Mouse (Mus musculus): ENCODE measurements around the gene Stk11.
A peak's percentile ranks its signal among the peaks of the same experiment; 100 is the strongest.

Gene Stk11

DNA sequence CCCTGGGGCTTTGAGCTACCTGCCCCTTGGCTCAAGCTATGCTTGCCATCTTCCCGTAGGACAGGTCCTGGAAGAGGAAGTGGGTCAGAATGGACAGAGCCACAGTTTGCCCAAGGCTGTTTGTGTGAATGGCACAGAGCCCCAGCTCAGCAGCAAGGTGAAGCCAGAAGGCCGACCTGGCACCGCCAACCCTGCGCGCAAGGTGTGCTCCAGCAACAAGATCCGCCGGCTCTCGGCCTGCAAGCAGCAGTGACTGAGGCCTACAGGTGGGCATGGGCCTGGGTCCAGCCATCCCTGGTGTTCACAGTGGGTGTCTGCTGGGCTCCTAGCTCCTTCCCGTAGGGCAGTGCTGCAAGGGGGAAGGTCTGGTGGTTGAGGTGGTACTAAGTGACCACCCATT, 14.2 kb downstream of the Stk11 start:
- no peak for DNase-seq (ENCODE audit: low read depth in 1 of 2, low spot score in 2 of 2)

DNA sequence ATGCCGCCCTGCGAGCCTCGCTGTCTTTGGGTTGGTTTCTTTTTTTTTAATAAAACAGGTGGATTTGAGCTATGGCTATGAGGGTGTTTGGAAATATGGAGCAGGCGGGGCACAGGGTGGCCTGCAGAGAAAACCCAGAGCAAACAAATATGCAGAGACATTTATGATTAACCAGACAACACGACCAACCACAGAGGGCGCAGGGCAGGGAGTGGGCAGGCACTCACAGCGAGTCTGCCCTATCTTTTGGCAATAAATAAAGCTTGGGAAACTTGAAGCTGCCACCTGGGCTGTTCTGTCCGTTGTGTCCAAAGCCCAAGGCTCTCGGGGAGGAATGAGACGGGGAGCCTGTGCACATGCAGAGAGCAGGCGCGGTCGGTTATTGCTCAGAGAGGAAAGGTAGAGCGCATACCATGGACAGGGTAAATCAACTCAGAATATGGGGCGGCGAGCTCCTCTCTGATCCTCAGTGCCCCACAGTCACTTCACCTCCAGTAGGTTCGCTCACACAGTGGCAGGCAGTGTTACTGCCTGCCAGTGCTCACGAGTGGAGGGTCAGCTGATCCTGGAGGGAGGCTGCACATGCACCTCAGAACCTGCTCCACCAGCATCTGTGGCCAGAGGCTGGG, 14.9 kb downstream of the Stk11 start:
- no peak for DNase-seq (ENCODE audit: low read depth in 1 of 2, low spot score in 2 of 2)

DNA sequence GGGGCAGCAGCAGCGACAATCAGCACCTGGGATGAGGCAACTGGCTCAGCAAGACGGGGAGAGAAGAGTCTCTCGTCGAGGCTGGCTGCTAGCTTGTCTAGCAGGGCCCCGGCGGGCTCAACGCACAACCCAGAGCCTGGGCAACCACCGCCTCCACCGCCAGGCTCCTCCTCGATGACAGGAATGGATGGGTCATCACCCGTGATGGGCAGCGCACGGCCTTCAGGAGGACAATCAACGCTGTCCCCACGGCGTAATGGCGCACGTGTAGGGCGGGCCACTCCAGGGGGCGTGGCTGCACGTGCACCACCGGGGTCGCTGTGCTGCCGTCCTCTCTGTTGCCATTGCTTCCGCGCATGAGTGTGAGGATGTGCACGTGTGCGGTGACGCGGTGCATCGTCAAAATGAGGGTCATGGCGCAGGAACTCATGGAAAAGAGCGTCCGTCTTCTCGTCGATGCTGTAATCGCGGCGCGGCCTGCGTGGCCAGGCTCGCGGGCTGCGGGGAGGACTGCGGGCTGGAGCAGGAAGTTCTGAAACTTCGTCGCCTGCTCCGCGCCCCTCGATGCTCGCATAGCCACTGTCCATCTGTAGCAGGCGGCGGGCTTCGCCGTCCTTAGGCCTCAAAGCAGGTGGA, 15.8 kb downstream of the Stk11 start:
- no peak for DNase-seq (ENCODE audit: low read depth in 1 of 2, low spot score in 2 of 2)

DNA sequence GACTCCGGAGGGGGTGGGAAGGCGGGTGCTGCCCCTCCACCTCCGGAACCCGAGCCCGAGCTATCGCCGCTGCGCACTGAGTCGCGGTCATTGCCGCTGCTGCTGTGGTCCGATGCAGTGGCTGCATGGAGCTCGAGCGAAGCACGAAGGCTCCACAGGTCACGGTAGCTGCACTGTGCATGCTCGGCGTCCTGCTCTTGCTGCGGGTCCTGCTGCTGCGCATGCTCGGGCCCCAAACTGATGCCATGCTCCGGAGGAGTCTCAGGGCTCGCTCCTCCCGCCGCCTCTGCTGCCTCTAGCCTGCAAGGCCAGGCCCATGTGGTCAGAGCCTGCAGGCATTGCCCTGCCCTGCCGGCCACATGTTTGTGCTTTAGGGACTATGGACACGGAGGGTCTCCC, 16.3 kb downstream of the Stk11 start:
- DNase-seq (ENCODE audit: low read depth in 1 of 2, low spot score in 2 of 2): no peak

DNA sequence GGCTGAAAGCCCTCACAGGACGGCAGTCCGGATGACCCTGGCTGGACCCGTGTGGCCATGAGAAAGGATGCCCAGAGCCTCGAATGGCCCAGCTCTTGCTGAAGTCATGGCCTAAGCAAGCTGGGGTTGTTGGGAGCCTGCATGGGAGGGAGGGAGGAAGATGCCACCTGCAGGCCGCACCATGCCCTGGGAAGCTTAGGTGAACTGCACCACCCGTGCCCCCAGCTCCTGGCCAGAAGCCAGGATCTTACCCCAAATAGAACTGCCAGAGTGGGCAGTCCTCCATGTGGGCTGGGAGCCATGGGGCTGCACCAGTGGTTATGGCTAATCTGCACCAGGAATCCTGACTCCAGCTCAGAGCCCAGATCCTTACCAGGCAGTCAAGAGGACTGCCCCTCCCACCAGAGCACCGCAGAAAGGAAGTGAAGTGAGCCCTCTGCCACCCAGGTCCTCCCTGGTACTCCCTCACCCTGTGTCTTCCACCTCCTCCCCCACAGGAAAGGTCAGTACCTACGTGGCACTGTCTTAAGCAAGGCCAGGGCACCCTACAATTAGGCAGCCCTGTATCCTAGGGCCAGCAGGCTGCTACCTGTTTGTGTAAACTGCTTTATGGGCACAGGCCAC, 17.7 kb downstream of the Stk11 start:
- no peak for DNase-seq (ENCODE audit: low read depth in 1 of 2, low spot score in 2 of 2)

DNA sequence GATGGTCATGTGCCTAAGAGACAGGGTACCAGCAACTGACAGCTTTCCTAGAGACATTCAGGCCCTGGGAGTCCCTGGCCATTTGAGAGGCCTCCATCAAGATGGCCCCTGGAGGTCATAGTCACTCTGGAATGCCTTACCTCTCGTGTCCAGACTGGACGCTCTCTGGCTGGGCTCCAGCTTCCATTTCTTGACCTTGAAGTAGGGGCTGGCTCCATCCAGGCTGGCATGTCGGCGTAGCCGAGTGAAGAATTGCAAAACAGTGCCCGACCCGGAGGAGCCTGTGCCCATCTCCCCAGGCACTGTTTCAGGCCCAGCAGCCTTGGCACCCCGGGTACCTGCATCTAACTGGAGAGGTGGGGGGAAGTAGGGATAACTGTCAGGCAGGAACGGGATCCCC, 18.8 kb downstream of the Stk11 start:
- no peak for DNase-seq (ENCODE audit: low read depth in 1 of 2, low spot score in 2 of 2)

DNA sequence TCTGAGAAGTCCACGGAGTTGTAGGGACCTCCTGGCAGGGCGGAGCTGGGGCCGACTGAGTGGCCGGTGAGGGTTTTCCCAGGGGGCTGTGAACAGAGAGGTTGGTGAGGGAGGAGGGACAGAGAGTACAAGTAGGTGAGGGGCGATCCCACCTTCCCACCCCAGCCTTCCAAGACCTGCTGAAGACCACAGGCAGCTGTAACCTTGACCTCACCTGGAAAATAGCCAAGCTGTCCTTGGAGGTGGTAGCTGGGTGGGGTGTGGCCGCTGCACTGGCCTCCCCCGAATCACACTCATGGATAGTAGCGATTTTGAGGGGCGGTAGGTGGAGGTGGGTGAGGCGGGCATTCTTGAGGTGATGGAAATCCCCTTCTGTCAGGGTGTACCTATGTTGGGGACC, 19.6 kb downstream of the Stk11 start:
- no peak for DNase-seq (ENCODE audit: low read depth in 1 of 2, low spot score in 2 of 2)

DNA sequence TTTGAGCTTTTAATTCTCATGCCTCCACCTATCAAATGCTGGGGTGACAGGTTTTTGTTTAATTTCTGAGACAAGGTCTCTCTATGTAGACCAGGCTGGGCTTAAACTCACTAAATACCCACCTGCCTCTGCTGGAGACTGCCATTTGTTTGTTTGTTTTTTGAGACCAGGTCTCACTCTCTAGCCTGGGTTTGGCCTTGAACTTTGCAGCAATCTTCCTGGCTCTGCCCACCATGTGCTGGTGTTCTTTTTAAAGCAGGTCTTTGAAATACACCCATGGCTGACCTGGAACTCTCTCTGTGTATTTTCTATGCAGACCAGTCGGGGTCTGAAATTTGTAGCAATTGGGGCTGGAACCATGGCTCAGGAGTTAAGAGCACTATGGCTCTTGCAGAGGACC, 20.0 kb downstream of the Stk11 start:
- DNase-seq (ENCODE audit: low read depth in 1 of 2, low spot score in 2 of 2): no peak

DNA sequence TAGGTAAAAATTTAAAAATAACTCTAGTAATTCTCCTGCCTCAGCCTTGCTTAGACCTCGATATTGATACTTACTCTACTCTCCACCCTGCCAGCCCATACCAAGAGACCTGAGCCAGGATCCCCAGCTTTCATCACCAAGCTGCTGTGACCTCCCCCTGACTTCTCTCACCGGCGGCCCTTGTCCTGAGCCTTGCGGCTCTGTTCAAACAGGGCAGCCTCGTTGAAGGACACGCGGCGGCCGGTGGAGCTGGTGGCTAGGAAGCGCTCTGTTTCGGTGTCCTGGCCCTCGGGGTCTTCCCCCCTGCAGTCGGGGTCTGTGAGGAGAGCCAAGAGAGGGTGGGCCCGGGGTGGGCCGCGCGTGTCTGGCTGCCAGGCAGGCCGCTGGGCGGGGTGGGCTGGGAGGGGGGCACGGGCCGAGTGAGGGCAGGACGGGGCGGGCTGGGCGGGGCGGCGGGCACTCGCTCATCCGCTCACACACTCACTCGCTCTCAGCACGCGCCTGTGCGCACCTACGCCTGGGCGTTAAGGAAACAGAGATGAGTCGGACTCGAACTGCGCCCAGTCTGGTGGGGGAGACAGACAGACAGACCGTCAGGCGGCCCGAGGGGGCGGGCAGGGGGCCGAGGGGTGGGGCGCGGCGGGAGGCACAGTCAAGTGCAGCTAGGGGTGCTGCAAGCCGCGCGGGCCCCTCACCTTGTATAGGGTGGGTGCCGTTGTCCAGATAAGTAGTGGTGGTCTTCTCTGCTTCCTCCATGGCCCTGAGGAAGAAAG, 20.8 kb downstream of the Stk11 start:
- DNase-seq (ENCODE audit: low read depth in 1 of 2, low spot score in 2 of 2): no peak

DNA sequence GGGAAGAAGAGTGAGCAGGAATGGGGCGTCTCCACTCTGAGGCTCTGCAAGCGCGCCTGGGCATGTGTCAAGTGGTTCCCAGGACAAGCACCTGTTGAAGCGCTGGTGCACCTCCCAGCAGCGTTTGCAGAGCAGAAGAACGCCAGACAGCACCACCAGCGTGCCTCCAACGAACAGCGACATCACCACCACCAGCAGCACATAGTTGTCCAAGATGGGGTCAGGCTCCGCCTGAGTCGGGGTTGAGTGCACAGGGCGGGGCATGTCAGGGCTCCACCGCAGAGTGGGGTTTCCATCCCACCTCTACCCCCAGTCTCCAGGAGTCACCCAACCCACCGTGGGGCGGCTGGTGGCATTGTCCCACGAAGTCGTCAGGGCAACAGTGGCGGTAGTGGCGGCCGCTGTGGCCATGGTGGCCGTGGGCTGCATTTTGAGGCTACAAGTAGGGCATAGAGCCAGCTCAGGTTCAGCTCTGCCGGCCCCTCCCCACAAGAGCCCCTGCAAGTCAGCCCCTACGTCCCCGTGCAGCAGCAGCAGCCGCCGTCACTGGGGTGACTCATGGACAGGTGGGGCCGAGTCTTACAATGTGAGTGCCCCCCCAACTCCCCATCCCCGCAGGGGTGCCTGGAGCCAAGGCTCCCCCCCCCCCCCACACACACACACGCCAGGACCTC, 21.5 kb downstream of the Stk11 start:
- no peak for DNase-seq (ENCODE audit: low read depth in 1 of 2, low spot score in 2 of 2)

DNA sequence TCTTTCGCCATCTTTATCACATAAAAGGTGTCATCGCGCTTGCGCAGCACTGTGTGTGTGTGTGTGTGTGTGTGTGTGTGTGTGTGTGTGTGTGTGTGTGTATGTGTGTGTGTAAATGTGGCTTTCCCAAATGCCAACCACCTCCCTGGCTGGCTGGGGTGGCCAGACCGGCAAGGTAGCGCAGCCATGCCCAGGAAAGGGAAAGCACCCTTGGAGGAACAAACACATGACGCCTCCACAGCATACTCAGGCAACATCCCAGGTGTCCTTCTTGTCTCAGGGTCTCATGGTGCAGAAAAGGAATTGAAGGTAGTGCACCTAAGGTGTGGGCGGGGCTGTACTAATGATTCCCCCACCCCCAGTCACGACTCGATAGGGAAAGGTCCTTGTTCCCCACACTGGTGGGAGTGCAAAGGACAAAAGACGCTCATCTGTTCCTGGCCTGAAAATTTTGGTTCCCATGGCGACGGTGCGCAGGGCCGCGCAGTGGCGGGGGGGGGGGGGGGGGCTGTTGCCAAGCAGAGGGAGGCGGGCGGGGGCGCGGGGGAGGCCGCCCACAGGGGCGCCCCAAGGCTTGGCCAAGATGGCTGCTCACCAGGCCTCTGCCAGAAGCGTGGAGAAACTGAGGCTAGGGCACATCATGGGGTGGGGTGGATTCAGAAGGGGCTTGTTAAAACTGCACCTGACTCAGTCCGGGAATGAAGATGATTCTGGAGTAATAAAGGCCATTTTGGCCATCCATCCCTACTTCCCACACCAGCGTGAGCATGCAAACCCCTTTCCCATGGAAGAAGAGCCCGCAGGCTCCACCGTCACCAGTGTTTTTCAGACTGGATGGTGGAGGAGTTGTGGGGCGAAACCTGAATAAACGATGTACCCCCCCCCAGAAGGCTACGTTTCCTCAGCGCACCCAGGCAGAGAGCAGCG, 22.3 kb downstream of the Stk11 start:
- DNase-seq (ENCODE audit: low read depth in 1 of 2, low spot score in 2 of 2): no peak

DNA sequence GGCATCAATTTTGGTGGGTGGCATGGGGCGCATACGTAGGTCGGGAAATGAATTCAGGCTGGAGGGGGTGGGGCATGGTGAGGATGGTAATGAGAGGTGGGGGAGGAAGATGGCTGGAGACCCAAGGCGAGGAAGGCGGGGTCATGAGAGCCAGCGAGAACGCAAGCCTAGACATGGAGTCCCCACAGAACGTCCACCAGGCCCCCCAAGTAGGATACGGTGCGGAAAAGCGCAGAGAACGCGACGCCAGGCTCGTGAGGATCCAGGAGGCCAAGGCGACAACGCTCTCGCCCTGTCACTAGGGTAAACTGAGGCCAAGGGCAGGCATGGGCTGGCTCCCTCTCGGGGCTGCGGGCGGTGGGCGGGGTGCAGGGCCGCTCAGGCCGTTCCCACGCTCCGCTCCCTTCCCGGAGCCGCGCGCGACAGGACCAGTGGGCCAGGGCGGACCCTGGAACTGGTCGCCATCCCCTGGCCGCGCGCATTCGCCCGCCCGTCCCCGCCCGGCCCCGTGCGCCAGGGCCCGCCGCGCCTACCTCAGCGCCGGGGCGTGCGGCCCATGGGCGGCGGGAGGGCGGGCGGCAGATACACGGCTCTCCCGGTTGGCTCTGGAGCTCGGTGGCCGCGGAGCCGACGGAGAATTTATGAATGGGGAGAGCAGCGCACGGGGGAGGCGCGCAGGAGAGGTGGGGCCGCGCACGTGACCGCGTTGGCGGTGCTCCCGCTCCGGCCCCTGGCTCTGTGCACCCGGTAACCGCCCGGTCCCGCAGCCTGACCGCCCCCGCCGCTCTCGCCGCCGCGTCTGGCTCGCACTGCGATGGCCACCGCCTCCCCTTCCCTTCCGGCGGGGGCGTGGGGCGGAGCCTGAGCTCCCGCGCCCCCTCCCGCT, 23.2 kb downstream of the Stk11 start, which contains the start of gene Atp5d:
Gene Atp5d (plus strand): TSS at position 80 of the 886 bp plus-strand sequence.
- DNase-seq (ENCODE audit: low read depth in 1 of 2, low spot score in 2 of 2): no peak

DNA sequence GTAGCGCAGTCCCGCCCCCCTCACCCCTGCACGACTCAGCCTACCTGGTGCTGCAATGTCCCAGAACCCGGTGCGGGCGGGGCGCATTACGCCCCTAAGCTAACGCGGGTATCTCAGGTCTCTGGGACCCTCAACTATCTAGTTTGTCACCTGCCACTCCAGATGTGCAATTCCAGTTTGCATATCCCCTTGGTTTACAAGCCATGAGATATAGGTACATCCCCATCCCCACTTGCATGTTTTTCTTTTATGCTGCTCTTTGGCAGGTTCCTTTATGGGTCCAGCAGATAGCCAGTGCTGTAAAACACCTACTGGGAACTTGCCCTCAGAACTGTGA, 23.8 kb downstream of the Stk11 start:
- DNase-seq (ENCODE audit: low read depth in 1 of 2, low spot score in 2 of 2): no peak

DNA sequence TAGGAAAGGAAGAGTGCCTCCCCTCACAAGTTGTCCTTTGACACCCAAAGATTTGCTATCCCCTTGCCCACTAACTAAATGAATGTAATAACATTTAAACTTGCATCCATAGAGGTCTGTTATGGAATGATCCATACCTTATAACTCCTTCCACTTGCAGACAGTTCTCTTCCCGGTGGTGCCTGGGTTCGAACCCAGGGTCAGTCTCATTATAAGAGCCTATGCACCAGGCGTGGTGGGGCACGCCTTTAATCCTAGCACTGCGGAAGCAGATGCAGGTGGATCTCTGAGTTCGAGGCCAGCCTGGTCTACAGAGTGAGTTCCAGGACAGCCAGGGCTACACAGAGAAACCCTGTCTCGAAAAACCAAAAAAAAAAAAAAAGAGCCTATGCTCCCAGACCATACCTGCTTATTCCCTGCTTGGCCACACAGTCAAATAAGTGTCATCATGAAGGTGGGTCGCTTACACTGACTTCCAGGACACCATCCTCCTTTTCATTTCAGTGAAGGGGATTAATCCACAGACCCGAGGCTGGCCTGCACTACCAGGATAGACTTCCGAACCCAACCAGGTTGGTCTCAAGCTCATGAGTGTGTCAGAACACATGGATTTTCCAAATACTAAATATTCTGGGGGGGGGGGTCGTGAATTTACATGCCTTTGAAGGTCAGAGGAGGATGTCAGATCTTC, 24.5 kb downstream of the Stk11 start:
- DNase-seq (ENCODE audit: low read depth in 1 of 2, low spot score in 2 of 2): no peak

DNA sequence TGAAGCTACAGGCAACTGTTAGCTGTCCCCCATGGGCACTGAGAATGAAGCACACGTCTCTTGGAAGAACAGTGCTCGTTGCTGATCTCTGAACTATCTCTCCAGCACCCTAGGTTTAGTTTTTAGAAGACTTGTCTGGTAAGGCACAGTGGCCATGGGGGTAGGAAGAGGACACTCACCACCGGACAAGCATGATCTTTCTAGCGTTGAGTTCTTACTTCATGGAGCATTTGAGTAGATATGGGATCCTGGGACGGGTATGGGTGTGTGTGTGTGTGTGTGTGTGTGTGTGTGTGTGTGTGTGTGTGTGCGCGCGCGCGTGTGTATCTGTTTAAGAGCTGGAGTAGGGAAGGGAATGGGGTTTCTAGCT, 25.0 kb downstream of the Stk11 start, which contains the start of gene Cbarp:
Gene Cbarp (minus strand): TSS at position 170 of the 370 bp plus-strand sequence.
- no peak for DNase-seq (ENCODE audit: low read depth in 1 of 2, low spot score in 2 of 2)

DNA sequence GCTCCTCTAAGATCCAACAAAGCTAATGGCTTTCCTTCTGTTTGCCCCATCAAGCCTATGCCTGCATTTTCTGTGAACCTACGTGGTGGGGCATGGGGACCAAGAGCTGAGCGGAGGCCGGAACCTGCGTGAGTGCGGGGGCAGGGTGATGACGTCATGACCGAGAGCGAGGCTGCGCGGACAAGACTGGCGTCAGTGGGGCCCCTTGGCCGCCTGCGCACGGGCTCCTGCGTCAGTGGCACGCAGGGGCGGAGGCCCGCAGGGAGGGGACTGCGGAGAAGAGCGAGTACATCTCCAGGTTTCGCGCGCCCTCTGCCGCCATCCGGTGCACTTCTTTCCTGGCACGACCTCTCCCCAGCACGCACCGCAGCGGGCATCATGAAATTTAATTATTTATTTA, 25.6 kb downstream of the Stk11 start:
- DNase-seq (ENCODE audit: low read depth in 1 of 2, low spot score in 2 of 2): peak; percentile 91 to 94

DNA sequence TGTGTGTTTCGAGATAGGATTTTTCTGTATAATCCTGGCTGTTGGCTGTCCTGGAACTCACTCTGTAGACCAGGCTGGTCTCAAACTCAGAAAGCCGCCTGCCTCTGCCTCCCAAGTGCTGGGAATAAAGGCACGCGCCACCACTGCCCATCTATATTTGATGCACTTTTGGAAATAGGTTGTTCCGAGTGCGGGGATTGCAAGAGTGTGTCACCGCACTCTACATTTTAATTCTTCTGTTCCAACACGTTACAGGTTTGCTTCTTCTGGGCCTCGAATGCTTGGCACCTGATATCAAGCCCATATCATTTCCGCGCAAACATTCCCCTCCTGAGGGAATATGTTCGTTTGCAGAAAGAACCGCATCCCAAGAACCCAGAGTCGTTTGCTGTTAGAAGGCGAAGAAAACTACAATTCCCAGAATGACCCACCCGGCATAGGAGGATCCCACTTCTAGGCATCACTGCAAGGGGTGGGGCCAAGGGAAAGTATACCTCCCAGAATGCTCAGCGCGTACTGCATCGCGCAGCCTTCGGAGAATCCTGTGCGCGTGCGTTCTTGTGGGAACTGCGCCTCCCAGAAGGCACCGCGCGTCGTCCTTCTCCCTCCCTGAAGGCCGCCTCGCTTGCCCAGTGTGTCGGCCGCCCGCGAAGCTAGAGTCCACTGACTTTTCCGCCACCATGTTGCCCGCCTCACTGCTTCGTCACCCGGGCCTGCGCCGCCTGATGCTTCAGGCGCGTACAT, 26.4 kb downstream of the Stk11 start:
- DNase-seq (ENCODE audit: low read depth in 1 of 2, low spot score in 2 of 2): peak; percentile 80 to 83

DNA sequence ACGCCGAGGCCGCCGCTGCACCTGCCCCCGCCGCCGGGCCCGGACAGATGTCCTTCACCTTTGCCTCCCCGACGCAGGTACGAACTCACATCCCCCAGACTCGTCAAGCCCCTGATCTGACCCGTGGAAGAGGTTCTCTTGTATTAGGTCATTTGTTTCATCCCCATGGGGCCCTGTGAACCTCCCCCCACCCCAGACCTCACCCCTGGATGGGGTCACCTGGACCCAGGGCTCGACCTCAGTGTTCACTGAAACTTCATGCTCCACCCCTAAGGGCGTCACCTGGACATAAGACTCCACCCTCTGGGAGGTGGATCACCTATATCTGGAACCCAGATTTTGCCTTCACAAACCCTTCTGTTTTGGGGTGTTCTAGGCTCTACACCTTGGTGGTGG, 26.9 kb downstream of the Stk11 start:
- no peak for DNase-seq (ENCODE audit: low read depth in 1 of 2, low spot score in 2 of 2)
